Mouse (Mus musculus): ENCODE results near the gene Zc3h12a. TPM values are rescaled to one million over a fixed set of nuclear protein-coding genes. Genes with fewer than 3 reads are reported as not detected.

Gene Zc3h12a
- polyA plus RNA-seq (2014; fragmentation: Illumina TruSeq; extraction: RNeasy Lipid Tissue Mini Kit (QIAGEN cat#74804); ENCODE audit: low read depth, low replicate concordance): 5.3 TPM

GRCm38 (mm10) chr4:125127305-125128084, at the start of gene Zc3h12a:
TSS of gene Zc3h12a (minus strand) at chr4:125127840.

GRCm38 (mm10) chr4:125084403-125085345, 43.0 kb downstream of the Zc3h12a start, which contains the start of gene Meaf6:
TSS of gene Meaf6 (plus strand) at chr4:125085134.

Other genes with a start within 250 kb of the Zc3h12a start
- gene Epha10, start 246.9 kb downstream of the Zc3h12a start, polyA plus RNA-seq (2014; fragmentation: Illumina TruSeq; extraction: RNeasy Lipid Tissue Mini Kit (QIAGEN cat#74804); ENCODE audit: low read depth, low replicate concordance): 0.21 TPM
- 15.3 TPM for gene 9930104L06Rik, start 190.8 kb downstream of the Zc3h12a start, polyA plus RNA-seq (2014; fragmentation: Illumina TruSeq; extraction: RNeasy Lipid Tissue Mini Kit (QIAGEN cat#74804); ENCODE audit: low read depth, low replicate concordance)
- gene Cdca8, start 188.5 kb downstream of the Zc3h12a start, polyA plus RNA-seq (2014; fragmentation: Illumina TruSeq; extraction: RNeasy Lipid Tissue Mini Kit (QIAGEN cat#74804); ENCODE audit: low read depth, low replicate concordance): 3.2 TPM
- 33.8 TPM for gene Rspo1, start 141.4 kb downstream of the Zc3h12a start, polyA plus RNA-seq (2014; fragmentation: Illumina TruSeq; extraction: RNeasy Lipid Tissue Mini Kit (QIAGEN cat#74804); ENCODE audit: low read depth, low replicate concordance)
- gene Gnl2, start 111.3 kb downstream of the Zc3h12a start, polyA plus RNA-seq (2014; fragmentation: Illumina TruSeq; extraction: RNeasy Lipid Tissue Mini Kit (QIAGEN cat#74804); ENCODE audit: low read depth, low replicate concordance): 57.5 TPM
- gene Dnali1, start 62.1 kb downstream of the Zc3h12a start, polyA plus RNA-seq (2014; fragmentation: Illumina TruSeq; extraction: RNeasy Lipid Tissue Mini Kit (QIAGEN cat#74804); ENCODE audit: low read depth, low replicate concordance): 7.1 TPM
- gene Snip1, start 61.2 kb downstream of the Zc3h12a start, polyA plus RNA-seq (2014; fragmentation: Illumina TruSeq; extraction: RNeasy Lipid Tissue Mini Kit (QIAGEN cat#74804); ENCODE audit: low read depth, low replicate concordance): 13.8 TPM
- gene Meaf6, start 42.7 kb downstream of the Zc3h12a start, polyA plus RNA-seq (2014; fragmentation: Illumina TruSeq; extraction: RNeasy Lipid Tissue Mini Kit (QIAGEN cat#74804); ENCODE audit: low read depth, low replicate concordance): 38.4 TPM